Mouse (Mus musculus): ENCODE results near the gene Anks3.

Anks3 gene

DNA sequence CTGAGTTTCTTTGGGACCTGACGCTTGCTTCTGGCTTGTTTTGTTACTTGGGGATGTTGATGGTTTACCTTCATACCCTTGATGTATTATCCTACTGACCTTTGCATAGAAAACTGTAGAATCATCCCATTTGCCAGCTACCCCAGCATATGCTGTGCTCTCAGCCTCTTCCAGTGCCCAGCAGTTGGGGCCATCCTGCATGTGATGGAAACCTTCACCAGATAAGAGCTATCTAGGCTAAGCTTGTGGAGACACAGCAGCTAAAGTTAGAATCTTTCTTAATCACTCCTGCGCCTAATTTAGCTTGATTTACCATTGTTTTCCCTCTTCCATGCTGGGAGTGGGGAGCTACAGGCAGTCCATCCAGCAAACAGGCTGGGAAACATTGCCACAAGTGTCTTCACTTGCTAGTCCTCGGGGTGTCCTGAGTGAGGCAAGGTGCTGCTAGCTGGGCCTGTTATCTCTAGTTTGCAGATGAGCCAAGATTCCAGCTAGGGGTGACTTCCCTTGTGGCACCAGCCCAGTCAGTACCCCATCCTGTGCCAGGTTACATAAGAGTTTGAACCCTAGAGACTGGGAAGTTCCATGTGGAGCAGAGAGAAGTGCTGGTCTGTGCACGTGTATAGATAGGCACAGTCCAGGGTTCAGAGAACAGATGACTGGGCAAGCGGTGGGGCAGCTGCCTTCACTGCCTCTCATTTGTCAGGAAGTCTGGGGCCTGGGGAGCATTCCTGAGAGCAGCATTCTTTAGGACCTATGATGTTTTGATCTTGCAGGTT is 67.6 kb downstream of the Anks3 start:
- DNase-seq (ENCODE audit: low spot score), result peak; percentile 70

DNA sequence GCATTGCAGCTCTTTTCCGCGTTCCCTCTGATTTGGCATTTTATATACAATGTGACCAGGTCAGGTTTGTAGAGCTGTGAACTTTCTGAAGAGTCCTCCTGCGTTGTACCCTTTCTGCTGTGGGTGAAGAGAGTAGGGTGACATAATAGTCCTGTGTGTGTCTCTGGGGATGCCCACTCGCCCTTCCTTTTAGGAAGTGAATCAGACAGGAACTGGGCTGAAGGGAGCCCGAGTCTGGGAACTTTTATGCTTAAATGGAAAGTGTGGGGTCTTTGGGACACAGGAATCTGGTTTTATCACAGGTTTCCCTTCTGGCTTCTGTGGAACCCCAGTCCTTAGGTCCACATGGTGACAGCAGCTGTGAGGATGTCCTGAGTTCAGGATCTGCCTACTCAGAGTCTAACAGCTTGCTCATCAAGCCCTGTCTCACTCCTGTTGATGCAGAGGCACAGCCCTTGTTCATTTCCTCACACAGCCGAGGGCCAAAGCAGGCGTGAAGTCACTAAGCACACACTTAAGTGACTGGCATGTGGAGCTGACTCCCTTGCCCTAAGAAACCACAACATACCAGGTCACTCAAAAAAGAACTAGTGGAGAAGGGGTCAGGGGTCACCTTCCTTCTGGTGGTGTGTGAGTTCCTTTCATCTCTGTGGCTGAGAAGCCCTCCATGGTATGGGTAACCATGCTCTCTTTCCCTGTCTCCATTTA is 69.7 kb downstream of the Anks3 start:
- no peak for DNase-seq (ENCODE audit: low spot score)

DNA sequence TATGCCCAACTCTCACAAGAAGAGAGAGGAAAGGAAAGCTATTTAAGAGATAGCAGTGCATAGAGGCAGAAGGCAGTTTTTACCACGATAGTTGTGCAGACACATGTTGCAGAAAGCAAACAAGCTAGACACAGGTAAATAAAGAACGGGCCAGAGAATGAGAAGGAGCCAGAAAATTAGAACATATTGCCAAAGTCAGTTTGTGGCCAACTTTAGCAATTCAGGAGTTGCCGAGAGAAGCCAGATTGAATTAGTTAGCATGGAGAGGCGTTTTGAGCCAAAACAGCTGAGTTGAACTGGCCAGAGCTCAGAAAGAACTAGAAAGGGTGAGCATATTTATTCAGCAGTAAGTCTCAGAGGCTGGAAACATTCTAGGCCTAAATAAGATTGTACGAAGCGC is 71.8 kb downstream of the Anks3 start:
- DNase-seq (ENCODE audit: low spot score), result peak; percentile 73

Data from adipocyte (in vitro differentiated cells).